Mouse (Mus musculus) neural tube, embryonic 12.5 days (tissue): ENCODE data around the gene Ggt6. TPM values are rescaled to one million over a fixed set of nuclear protein-coding genes. Genes with fewer than 3 reads are reported as not detected.

Experiments
- ATAC-seq: fragments of 200-750 bp; cut with Nextera tagmentation; 2 replicates; pipeline ENCODE4 v1.8.0; 2017; ENCODE audit warnings: low read depth, mild to moderate bottlenecking, moderate TSS enrichment, moderate library complexity; ENCODE audit not compliant: low FRiP score
- H3K27ac ChIP-seq: fragments of 300-500 bp; sonication (generic); 2 replicates; pipeline ENCODE4 v1.5.1; 2016
- H3K27me3 ChIP-seq: fragments of 300-500 bp; sonication (generic); replicated peaks from 2 replicates; pipeline ENCODE4 v1.6.1; 2016; ENCODE audit warnings: mild to moderate bottlenecking
- H3K36me3 ChIP-seq: fragments of 300-500 bp; sonication (generic); 2 replicates; pipeline ENCODE4 v1.6.1; 2016; ENCODE audit warnings: mild to moderate bottlenecking
- H3K4me1 ChIP-seq: fragments of 300-500 bp; sonication (generic); 2 replicates; pipeline ENCODE4 v1.6.1; 2016
- H3K4me2 ChIP-seq: fragments of 300-500 bp; sonication (generic); replicated peaks from 2 replicates; pipeline ENCODE4 v1.6.1; 2016; ENCODE audit warnings: mild to moderate bottlenecking
- H3K4me3 ChIP-seq: fragments of 300-500 bp; sonication (generic); 2 replicates; pipeline ENCODE4 v1.5.1; 2016
- H3K9ac ChIP-seq: fragments of 300-500 bp; sonication (generic); 2 replicates; pipeline ENCODE4 v1.6.1; 2016; ENCODE audit warnings: mild to moderate bottlenecking
- H3K9me3 ChIP-seq: fragments of 300-500 bp; sonication (generic); 2 replicates; pipeline ENCODE4 v1.6.1; 2016; ENCODE audit warnings: mild to moderate bottlenecking
- WGBS: fragments of 180-500 bp; shearing (Covaris S2); methylation state at CpG from one replicate; pipeline ENCODE4 v1.1.7; 2016; 5-methylcytosine and 5-hydroxymethylcytosine counted together
- polyA plus RNA-seq: library from polyadenylated mRNA; unstranded; fragments of >200 nt; fragmentation: Nextera tagmentation; extraction: Ambion mirVana; gene quantifications from 2 replicates; pipeline ENCODE4 v1.2.1, GENCODE M21; 2016

The Ggt6 gene
- polyA plus RNA-seq, 1 experiment from 2014 or later: not detected

DNA sequence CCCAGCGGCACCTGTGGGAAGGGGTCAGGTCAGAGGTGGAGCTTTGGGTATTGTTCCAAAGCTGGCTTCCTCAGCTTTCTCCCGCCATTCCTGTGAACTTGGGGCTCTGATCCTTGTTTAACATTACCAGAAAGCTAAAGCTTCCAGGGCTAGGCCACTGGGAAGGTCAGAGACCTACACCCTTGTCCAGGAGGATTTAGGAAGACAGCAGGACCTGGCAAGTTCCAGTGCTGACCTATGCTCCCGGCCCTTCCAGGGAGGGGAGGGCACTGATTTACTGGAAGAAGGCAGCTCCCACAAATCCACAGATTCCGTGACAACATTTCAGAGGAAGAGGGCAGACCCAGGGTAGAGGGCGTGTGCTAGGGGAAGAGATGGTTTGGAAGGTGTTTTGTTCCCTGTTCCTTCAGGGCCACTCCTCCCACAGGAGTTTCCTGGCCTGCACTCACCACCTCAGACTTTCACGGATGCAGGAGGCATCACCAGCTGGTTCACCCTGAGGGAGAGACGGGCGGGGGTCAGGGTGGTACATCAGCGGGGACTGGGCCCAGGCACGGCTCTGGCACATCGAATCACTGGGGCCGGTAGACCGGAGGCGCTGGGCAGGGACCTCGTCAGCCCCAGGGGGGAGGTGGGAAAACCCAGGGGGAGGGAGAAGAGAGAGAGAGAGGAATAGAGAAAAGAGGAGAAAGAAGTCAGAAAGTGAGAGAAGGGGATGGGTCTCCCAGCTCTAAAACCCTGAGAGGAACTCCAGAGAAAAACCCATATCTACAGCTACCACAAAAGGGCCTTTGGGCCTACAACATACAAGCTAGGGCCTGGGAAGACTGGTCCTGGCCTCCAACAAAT, 18.0 kb downstream of the Ggt6 start:
- Histone ChIP-seq H3K27me3 (no peaks in the 10 kb centered on the region), H3K4me2 (no peak overlapping the region), H3K27ac (no peak overlapping the region), H3K4me1 (peaks cover 11% of the 10 kb centered on the region), H3K9me3 (no peaks in the 10 kb centered on the region), H3K9ac (no peak overlapping the region), H3K36me3 (peaks cover 62% of the 10 kb centered on the region), H3K4me3 (no peak overlapping the region)
- 62% methylated on average over 15 of the region's 15 CpGs for WGBS
- ATAC-seq: no peak

DNA sequence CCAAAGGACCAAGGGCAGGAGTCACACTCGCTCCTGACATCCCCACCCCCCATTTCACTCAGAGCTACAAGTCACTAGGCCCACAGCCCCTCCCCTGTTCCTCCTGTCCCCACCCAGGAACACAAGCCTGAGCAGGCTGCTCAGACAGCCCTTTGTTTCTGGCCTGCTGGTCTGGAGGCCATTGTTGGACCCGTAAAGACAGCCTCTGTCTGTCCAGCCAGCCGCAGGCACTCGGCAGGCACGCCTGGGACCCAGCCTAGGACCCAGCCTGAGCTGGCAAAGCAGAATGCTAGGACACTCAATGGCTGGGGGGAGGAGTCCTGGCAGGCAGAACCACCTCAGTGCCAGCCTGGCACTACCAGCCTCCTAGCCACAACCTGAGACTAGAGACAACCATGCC, 20.4 kb downstream of the Ggt6 start:
- Histone ChIP-seq H3K4me2 (no peak overlapping the region), H3K9ac (no peak overlapping the region), H3K9me3 (no peaks in the 10 kb centered on the region), H3K4me3 (no peak overlapping the region), H3K4me1 (peaks cover 11% of the 10 kb centered on the region), H3K36me3 (peaks cover 38% of the 10 kb centered on the region), H3K27me3 (no peaks in the 10 kb centered on the region), H3K27ac (no peak overlapping the region)
- ATAC-seq: peak; percentile 32; the same call in 1 of the 2 replicates
- 32% methylated on average over 5 of the region's 5 CpGs for WGBS

GRCm38 (mm10) chr11:72457995-72458496, 22.7 kb downstream of the Ggt6 start:
- H3K4me3 ChIP-seq: no peak overlapping the region
- WGBS: 79% methylated on average over 12 of the region's 12 CpGs
- no peak overlapping the region for H3K9ac ChIP-seq
- no peak overlapping the region for H3K27ac ChIP-seq
- peaks cover 11% of the 10 kb centered on the region for H3K4me1 ChIP-seq
- peaks cover 14% of the 10 kb centered on the region for H3K36me3 ChIP-seq
- no peaks in the 10 kb centered on the region for H3K27me3 ChIP-seq
- H3K4me2 ChIP-seq: no peak overlapping the region
- H3K9me3 ChIP-seq: no peaks in the 10 kb centered on the region
- ATAC-seq: no peak

GRCm38 (mm10) chr11:72458502-72458901, 23.2 kb downstream of the Ggt6 start:
- Histone ChIP-seq H3K4me3 (no peak overlapping the region), H3K36me3 (peaks cover 12% of the 10 kb centered on the region), H3K9me3 (no peaks in the 10 kb centered on the region), H3K9ac (no peak overlapping the region), H3K4me2 (no peak overlapping the region), H3K27ac (no peak overlapping the region), H3K4me1 (peaks cover 11% of the 10 kb centered on the region), H3K27me3 (no peaks in the 10 kb centered on the region)
- no peak for ATAC-seq
- WGBS: 70% methylated on average over 3 of the region's 3 CpGs

- Histone ChIP-seq H3K27ac (no peak overlapping the region), H3K4me3 (no peak overlapping the region), H3K36me3 (peaks cover 6% of the 10 kb centered on the region), H3K4me2 (no peak overlapping the region), H3K27me3 (no peaks in the 10 kb centered on the region), H3K4me1 (peaks cover 7% of the 10 kb centered on the region), H3K9me3 (no peaks in the 10 kb centered on the region), H3K9ac (no peak overlapping the region)
- 54% methylated on average over 5 of the region's 5 CpGs for WGBS
- no peak for ATAC-seq
Measured at GRCm38 (mm10) chr11:72461500-72461981, 26.2 kb downstream of the Ggt6 start.

- Histone ChIP-seq H3K36me3 (no peaks in the 10 kb centered on the region), H3K27ac (no peak overlapping the region), H3K9ac (no peak overlapping the region), H3K9me3 (no peaks in the 10 kb centered on the region), H3K4me1 (peaks cover 18% of the 10 kb centered on the region), H3K4me3 (no peak overlapping the region), H3K27me3 (no peaks in the 10 kb centered on the region), H3K4me2 (no peak overlapping the region)
- ATAC-seq: no peak
- 72% methylated on average over 3 of the region's 3 CpGs for WGBS
Measured at GRCm38 (mm10) chr11:72464821-72465220, 29.5 kb downstream of the Ggt6 start.

DNA sequence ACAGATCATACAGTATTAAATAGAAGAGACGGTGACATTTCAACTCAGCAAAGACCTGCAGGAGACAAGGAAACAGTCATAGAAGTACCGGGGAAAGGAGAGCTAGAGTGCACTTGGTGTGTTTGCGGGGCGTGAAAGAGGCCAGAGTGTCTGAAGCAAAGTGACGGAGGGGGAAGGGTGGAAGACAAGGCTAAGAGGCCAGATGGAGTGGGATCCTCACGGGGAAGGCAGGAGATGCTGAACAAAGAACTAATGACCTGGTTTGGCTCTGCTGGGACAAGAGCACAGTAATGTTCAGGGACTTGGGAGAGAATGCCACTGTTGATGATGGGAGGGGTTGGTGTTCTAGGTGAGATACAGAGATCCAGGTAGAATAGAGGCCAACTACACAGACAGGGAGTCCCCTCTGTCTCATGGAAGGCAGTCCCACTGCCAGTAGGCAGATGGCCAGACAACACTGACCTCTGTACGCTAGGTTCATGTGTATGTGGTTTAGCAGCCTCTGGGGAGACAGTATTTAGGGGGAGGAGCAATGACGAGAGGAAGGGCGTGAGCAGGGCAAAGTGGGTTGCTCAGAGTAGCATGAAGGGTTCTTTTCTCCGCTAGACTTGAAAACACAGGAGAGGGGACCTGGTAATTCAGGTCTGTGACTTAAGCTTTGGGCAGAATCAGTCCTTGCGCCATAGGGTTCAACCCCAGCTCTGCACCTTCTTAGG, 30.8 kb downstream of the Ggt6 start:
- H3K27ac ChIP-seq: no peak overlapping the region
- ATAC-seq: no peak

GRCm38 (mm10) chr11:72466694-72467507, 31.6 kb downstream of the Ggt6 start:
- Histone ChIP-seq H3K27me3 (no peaks in the 10 kb centered on the region), H3K27ac (0 out of 2 replicates have a peak overlapping the region, but pooled peaks have one; percentile 6)
- ATAC-seq: no peak

More for the DNA sequence above, 30.8 kb downstream of the Ggt6 start:
- Histone ChIP-seq H3K27me3 (no peaks in the 10 kb centered on the region), H3K36me3 (no peaks in the 10 kb centered on the region), H3K4me1 (peaks cover 18% of the 10 kb centered on the region), H3K4me2 (no peak overlapping the region), H3K9ac (no peak overlapping the region), H3K4me3 (no peak overlapping the region), H3K9me3 (no peaks in the 10 kb centered on the region)
- WGBS: 57% methylated on average over 11 of the region's 11 CpGs

GRCm38 (mm10) chr11:72468525-72468924, 33.2 kb downstream of the Ggt6 start:
- no peak for ATAC-seq
- Histone ChIP-seq H3K4me3 (no peak overlapping the region), H3K4me1 (peaks cover 18% of the 10 kb centered on the region), H3K4me2 (no peak overlapping the region), H3K9me3 (no peaks in the 10 kb centered on the region), H3K9ac (no peak overlapping the region), H3K27me3 (no peaks in the 10 kb centered on the region), H3K27ac (no peak overlapping the region), H3K36me3 (0 out of 2 replicates have a peak, but pooled peaks cover 5% of the 10 kb centered on the region)
- WGBS: 75% methylated on average over 5 of the region's 5 CpGs

More at GRCm38 (mm10) chr11:72466694-72467507, 31.6 kb downstream of the Ggt6 start:
- Histone ChIP-seq H3K9ac (no peak overlapping the region), H3K4me3 (no peak overlapping the region), H3K36me3 (no peaks in the 10 kb centered on the region), H3K4me1 (peaks cover 18% of the 10 kb centered on the region), H3K9me3 (no peaks in the 10 kb centered on the region), H3K4me2 (no peak overlapping the region)
- WGBS: 71% methylated on average over 11 of the region's 11 CpGs

DNA sequence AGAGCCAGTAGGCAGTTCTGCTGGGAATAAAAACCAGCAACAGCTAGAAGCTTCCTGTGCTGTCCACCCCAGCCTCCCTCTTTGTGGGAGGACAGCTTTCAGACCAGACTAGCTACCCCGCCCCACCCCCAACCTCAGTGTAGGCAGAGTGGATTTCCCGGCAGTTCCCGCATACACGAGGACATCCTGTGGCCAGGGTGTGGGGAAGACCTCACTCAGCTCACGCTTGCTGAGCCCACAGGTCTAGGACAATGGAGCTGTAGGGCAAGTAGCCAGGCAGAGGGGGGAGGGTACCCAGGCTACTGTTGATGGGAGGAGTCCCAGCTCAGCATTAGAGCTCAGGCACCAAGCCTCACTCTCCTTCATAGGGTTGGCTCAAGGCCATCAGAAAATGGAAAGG, 33.9 kb downstream of the Ggt6 start:
- H3K27ac ChIP-seq: no peak overlapping the region
- no peak for ATAC-seq
- H3K27me3 ChIP-seq: no peaks in the 10 kb centered on the region
- no peaks in the 10 kb centered on the region for H3K9me3 ChIP-seq
- H3K4me1 ChIP-seq: peaks cover 18% of the 10 kb centered on the region
- WGBS: 33% methylated on average over 5 of the region's 5 CpGs
- no peak overlapping the region for H3K4me3 ChIP-seq
- 0 out of 2 replicates have a peak, but pooled peaks cover 8% of the 10 kb centered on the region for H3K36me3 ChIP-seq
- no peak overlapping the region for H3K4me2 ChIP-seq
- H3K9ac ChIP-seq: no peak overlapping the region

DNA sequence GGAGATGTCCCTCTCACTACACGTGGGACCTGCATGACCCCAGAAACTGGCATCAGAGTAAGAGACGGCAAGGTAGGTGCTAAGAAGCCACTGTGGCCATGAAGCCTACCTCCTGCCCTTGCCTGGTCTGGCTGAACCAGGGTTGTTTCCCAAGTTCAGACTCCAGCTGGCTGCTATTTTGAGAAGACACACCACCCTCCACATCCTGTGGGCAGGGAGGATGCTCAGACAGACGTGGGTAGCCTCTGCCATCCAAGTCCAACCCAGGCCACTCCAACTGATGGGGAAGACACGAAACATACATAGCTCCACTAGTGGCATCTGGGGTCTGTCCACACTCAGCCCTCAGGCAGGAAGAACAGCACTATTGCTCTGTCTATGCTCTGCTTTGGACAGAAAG, 34.7 kb downstream of the Ggt6 start:
- no peaks in the 10 kb centered on the region for H3K27me3 ChIP-seq
- ATAC-seq: no peak
- WGBS: 73% methylated on average over 4 of the region's 4 CpGs
- H3K4me3 ChIP-seq: no peak overlapping the region
- H3K4me2 ChIP-seq: no peak overlapping the region
- H3K4me1 ChIP-seq: peaks cover 18% of the 10 kb centered on the region
- H3K9me3 ChIP-seq: no peaks in the 10 kb centered on the region
- no peak overlapping the region for H3K9ac ChIP-seq
- H3K36me3 ChIP-seq: 0 out of 2 replicates have a peak, but pooled peaks cover 8% of the 10 kb centered on the region
- no peak overlapping the region for H3K27ac ChIP-seq
